Mouse (Mus musculus): ENCODE results near the gene Gimap5. TPM values are rescaled to one million over a fixed set of nuclear protein-coding genes. Genes with fewer than 3 reads are reported as not detected.

The Gimap5 gene
- polyA plus RNA-seq, 1 experiment from 2014 or later: 9.0 TPM

DNA sequence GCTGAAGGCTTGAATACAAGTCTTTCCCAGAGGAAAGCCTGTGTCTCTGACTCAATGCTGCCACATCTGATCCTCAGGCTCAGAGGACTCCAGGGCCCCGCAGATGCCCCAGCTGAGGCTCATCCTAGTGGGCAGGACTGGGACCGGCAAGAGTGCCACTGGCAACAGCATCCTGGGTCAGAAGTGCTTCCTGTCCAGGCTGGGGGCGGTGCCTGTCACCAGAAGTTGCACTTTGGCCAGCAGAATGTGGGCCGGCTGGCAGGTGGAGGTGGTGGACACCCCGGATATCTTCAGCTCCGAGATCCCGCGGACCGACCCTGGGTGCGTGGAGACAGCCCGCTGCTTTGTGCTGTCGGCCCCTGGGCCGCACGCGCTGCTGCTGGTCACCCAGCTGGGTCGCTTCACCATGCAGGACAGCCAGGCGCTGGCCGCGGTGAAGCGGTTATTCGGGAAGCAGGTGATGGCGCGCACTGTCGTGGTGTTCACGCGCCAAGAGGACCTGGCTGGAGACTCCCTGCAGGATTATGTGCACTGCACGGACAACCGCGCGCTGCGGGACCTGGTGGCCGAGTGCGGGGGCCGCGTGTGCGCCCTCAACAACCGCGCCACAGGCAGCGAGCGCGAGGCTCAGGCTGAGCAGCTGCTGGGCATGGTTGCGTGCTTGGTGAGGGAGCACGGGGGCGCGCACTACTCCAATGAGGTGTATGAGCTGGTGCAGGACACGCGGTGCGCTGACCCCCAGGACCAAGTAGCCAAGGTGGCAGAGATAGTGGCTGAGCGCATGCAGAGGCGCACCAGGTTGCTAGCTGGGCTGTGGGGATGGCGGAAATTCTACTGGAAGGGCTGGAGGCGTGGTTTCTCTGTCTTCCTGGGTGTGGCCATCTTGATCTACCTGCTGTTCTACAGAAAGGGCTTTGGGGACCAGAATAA lies 3.3 kb upstream of the Gimap5 start:
- Histone ChIP-seq H3K4me1 (replicated peaks; ENCODE audit: control insufficient read depth, insufficient read depth, low read length) (peaks cover 10% of the 10 kb centered on the region; the same call in 1 of the 2 replicates), H3K27me3 (replicated peaks; ENCODE audit: control insufficient read depth, insufficient read depth, low read length) (peaks cover 16% of the 10 kb centered on the region), H3K9ac (ENCODE audit: low read length) (peak overlapping the region; percentile 44), H3K36me3 (ENCODE audit: control insufficient read depth, insufficient read depth, low read length) (no peaks in the 10 kb centered on the region), H3K27ac (ENCODE audit: low read depth) (peak overlapping the region; percentile 74), H3K4me3 (ENCODE audit: low read depth, low read length) (peak overlapping the region; percentile 39), H3K4me2 (ENCODE audit: low read length) (peak overlapping the region; percentile 77), H3K9me3 (ENCODE audit: control insufficient read depth, low read length) (no peaks in the 10 kb centered on the region)
- ATAC-seq (replicated peaks; ENCODE audit: low FRiP score, low TSS enrichment, low read depth): peak; percentile 59
- DNase-seq (ENCODE audit: low spot score): peak; percentile 74
- 2% methylated on average over 52 of the region's 52 CpGs for WGBS

DNA sequence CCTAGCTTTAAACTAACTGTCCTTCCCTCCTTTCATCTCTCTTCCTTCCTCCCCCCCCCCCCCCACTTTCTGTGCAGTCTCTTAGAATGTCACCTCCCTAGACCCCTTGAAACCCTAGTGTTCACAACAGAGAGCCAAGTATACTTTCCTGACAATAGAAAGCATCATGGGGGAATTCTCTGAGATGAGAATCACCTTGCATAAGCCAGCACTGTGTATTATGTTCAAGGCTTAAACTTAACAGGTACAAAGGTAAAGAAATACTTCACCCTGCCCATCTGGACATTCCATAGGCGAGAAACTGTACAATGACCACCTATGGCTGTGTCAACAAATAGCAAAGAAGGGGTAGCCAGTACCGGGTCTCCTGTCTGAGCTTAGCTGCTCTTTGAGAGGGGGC lies 507 bp upstream of the Gimap5 start:
- H3K27ac ChIP-seq (ENCODE audit: low read depth): no peak overlapping the region
- DNase-seq (ENCODE audit: low spot score) (no peak), ATAC-seq (replicated peaks; ENCODE audit: low FRiP score, low TSS enrichment, low read depth) (no peak)
- no peak overlapping the region for H3K9ac ChIP-seq (ENCODE audit: low read length)
- H3K4me2 ChIP-seq (ENCODE audit: low read length): 0 out of 2 replicates have a peak overlapping the region, but pooled peaks have one; percentile 13
- no peaks in the 10 kb centered on the region for H3K9me3 ChIP-seq (ENCODE audit: control insufficient read depth, low read length)
- WGBS: 68% methylated on average over 2 of the region's 2 CpGs
- H3K4me3 ChIP-seq (ENCODE audit: low read depth, low read length): no peak overlapping the region
- H3K36me3 ChIP-seq (ENCODE audit: control insufficient read depth, insufficient read depth, low read length): no peaks in the 10 kb centered on the region
- peaks cover 10% of the 10 kb centered on the region; the same call in 1 of the 2 replicates for H3K4me1 ChIP-seq (replicated peaks; ENCODE audit: control insufficient read depth, insufficient read depth, low read length)
- peaks cover 16% of the 10 kb centered on the region for H3K27me3 ChIP-seq (replicated peaks; ENCODE audit: control insufficient read depth, insufficient read depth, low read length)

DNA sequence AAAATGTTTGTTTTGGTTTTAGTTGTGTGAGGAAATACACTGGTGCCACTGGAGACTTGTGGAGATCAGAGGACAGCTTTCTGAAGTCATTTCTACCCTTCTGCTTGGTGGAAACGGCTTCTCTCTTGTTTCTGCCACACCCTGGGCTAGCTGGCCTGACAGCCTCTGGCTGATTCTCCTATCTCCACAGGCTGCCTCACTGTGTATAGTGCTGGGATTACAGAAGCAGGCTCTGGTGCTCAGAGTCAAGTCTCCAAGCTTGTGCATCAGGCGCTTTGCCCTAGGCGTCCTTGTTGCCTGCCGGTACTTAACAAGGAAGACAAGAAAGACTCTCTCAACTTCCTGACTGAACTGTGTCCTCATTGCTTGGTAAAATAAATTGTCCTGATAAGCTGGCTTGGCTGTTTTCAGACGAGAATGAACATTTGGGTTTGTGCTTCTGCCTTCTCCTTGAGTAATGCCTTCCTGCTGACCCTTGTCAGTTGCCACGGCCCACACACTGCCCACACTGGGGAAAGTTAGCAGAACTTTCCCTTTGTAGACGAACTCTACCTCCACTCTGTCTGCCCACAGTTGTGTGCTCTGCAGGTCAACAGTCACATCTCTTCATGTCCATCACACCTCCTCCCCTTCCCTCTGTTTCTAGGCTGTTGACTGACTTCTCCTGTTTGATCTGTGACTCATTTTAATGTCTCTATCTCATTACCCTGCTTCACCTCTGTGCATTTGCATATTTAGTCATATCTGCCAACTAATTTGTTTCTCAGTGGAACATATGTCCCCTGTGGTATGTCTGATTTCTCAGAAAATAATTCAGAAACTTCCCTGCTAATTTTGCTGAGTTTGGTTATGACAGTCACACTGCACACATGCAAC lies 1.3 kb downstream of the Gimap5 start:
- no peak for DNase-seq (ENCODE audit: low spot score)
- 42% methylated on average over 7 of the region's 7 CpGs for WGBS

DNA sequence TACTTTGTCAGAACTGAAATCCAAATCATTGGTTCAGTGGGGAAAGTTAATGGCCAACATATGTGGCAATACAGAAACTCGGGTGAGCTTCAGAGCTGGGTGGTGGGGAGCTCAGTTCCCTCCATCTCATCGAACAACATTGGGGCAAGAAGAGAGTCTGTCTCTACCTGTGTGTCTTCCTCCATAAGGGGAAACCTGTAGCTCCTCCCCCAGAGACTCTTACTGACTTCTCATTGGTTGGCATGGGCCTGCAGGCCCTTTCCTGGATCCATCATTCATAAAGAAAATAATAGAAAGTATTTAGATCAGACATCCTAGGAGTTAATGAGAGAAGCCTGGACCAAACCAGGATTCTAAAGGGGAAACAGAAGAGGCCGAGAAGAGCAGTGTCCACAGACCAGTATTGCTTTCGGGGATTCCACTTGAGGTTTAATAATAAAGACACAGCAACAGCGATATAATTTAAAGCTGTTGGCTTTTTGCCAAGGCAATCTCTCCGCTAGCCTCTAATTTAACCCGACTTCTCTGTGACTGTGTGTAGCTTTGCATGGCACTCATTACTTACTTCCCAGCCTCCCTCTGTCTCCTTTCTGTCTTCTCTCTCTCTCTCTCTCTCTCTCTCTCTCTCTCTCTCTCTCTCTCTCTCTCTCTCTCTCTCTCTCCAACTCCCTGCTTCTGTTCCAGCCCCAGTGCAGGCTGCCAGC lies 17.7 kb downstream of the Gimap5 start:
- Histone ChIP-seq H3K27me3 (replicated peaks; ENCODE audit: control insufficient read depth, insufficient read depth, low read length) (no peaks in the 10 kb centered on the region), H3K36me3 (ENCODE audit: control insufficient read depth, insufficient read depth, low read length) (no peaks in the 10 kb centered on the region), H3K9me3 (ENCODE audit: control insufficient read depth, low read length) (no peaks in the 10 kb centered on the region), H3K9ac (ENCODE audit: low read length) (no peak overlapping the region), H3K4me3 (ENCODE audit: low read depth, low read length) (no peak overlapping the region), H3K4me1 (replicated peaks; ENCODE audit: control insufficient read depth, insufficient read depth, low read length) (no peaks in the 10 kb centered on the region), H3K4me2 (ENCODE audit: low read length) (no peak overlapping the region), H3K27ac (ENCODE audit: low read depth) (no peak overlapping the region)
- ATAC-seq (replicated peaks; ENCODE audit: low FRiP score, low TSS enrichment, low read depth): no peak
- DNase-seq (ENCODE audit: low spot score): no peak
- WGBS: 54% methylated on average over 7 of the region's 7 CpGs

More for the DNA sequence above, 1.3 kb downstream of the Gimap5 start:
- Histone ChIP-seq H3K4me1 (replicated peaks; ENCODE audit: control insufficient read depth, insufficient read depth, low read length) (peaks cover 10% of the 10 kb centered on the region; the same call in 1 of the 2 replicates), H3K4me2 (ENCODE audit: low read length) (no peak overlapping the region), H3K4me3 (ENCODE audit: low read depth, low read length) (no peak overlapping the region), H3K36me3 (ENCODE audit: control insufficient read depth, insufficient read depth, low read length) (no peaks in the 10 kb centered on the region), H3K27me3 (replicated peaks; ENCODE audit: control insufficient read depth, insufficient read depth, low read length) (peaks cover 10% of the 10 kb centered on the region), H3K9ac (ENCODE audit: low read length) (no peak overlapping the region), H3K9me3 (ENCODE audit: control insufficient read depth, low read length) (no peaks in the 10 kb centered on the region), H3K27ac (ENCODE audit: low read depth) (no peak overlapping the region)
- ATAC-seq (replicated peaks; ENCODE audit: low FRiP score, low TSS enrichment, low read depth): no peak

DNA sequence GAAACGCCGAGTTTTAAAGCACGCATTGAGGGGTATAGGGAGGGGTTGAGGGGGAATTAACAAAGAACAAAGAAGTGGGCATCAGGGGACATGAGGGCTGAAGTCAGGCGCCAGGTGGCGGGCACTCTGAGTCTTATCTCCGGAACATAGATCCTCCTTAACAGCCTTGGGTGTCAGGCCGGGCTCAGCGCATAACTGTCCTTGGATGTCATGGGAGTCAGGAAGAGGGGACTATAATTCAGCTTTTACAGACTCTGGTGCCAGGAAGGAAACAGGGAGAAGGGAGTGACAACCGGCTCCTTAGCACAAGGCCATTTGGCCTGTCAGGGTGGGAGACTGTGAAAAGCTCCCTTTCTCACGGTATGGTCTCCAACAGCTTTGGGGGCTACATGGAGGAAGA lies 18.5 kb downstream of the Gimap5 start:
- no peak for DNase-seq (ENCODE audit: low spot score)
- no peak for ATAC-seq (replicated peaks; ENCODE audit: low FRiP score, low TSS enrichment, low read depth)
- Histone ChIP-seq H3K9ac (ENCODE audit: low read length) (no peak overlapping the region), H3K27ac (ENCODE audit: low read depth) (no peak overlapping the region), H3K9me3 (ENCODE audit: control insufficient read depth, low read length) (no peaks in the 10 kb centered on the region), H3K36me3 (ENCODE audit: control insufficient read depth, insufficient read depth, low read length) (no peaks in the 10 kb centered on the region), H3K4me3 (ENCODE audit: low read depth, low read length) (no peak overlapping the region), H3K4me1 (replicated peaks; ENCODE audit: control insufficient read depth, insufficient read depth, low read length) (no peaks in the 10 kb centered on the region), H3K4me2 (ENCODE audit: low read length) (no peak overlapping the region), H3K27me3 (replicated peaks; ENCODE audit: control insufficient read depth, insufficient read depth, low read length) (no peaks in the 10 kb centered on the region)
- 91% methylated on average over 10 of the region's 10 CpGs for WGBS

DNA sequence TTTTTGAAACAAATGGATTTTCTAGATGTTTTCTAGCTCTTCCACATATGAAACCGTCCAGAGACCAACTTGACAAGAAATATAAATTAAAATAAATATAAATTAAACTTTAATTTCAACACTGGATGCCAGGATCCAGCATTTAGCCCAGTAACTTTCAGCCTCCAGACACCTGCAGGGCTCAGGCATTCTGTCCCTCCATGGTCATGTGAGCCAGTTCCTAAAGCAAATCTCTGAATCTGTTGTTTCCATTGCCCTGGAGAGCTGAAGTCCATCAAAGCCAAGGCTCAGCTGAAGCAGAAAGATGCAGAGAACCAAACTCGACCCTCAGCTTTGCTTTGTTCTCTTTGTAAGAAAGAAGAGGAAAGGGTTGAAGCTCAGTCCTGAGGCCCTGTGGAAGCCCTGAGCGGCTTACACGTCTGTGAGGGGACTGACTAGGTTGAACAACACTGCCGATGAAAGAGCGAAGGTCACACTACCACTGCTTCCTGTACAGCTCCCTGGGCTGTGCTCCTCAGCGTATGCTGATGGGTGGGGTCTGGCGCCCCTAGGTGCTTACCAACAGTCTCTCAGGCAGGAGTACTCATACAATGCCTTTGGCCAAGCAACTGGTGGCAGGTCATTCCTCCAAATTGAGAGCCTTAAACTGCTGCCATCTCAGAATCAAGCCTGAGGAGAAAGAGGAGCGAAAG lies 22.3 kb downstream of the Gimap5 start:
- no peaks in the 10 kb centered on the region for H3K9me3 ChIP-seq (ENCODE audit: control insufficient read depth, low read length)
- DNase-seq (ENCODE audit: low spot score) (no peak), ATAC-seq (replicated peaks; ENCODE audit: low FRiP score, low TSS enrichment, low read depth) (no peak)
- no peaks in the 10 kb centered on the region for H3K27me3 ChIP-seq (replicated peaks; ENCODE audit: control insufficient read depth, insufficient read depth, low read length)
- WGBS: 63% methylated on average over 9 of the region's 9 CpGs
- no peaks in the 10 kb centered on the region for H3K36me3 ChIP-seq (ENCODE audit: control insufficient read depth, insufficient read depth, low read length)
- H3K4me3 ChIP-seq (ENCODE audit: low read depth, low read length): no peak overlapping the region
- no peaks in the 10 kb centered on the region for H3K4me1 ChIP-seq (replicated peaks; ENCODE audit: control insufficient read depth, insufficient read depth, low read length)
- H3K9ac ChIP-seq (ENCODE audit: low read length): no peak overlapping the region
- H3K4me2 ChIP-seq (ENCODE audit: low read length): no peak overlapping the region
- H3K27ac ChIP-seq (ENCODE audit: low read depth): no peak overlapping the region

DNA sequence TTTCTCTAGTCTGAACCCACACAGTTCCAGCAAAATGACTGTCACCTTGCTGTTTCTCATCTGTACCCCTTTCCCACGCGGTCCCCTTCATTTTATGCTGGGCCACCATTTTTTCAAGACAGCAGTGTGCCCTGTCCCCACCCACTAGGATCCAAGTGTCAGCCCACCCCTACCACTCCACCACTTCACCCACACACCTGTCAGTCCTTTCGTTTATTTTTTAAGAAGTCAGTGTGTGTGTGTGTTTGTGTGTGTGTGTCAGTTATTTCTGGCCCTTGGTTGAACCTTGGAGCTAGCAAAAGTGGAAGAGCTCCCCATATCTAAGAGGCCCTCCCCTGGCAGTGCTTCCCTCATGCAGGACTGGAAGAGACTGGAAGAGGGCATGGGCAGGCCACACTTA lies 22.9 kb downstream of the Gimap5 start:
- Histone ChIP-seq H3K27me3 (replicated peaks; ENCODE audit: control insufficient read depth, insufficient read depth, low read length) (no peaks in the 10 kb centered on the region), H3K4me3 (ENCODE audit: low read depth, low read length) (no peak overlapping the region), H3K4me1 (replicated peaks; ENCODE audit: control insufficient read depth, insufficient read depth, low read length) (no peaks in the 10 kb centered on the region), H3K27ac (ENCODE audit: low read depth) (no peak overlapping the region), H3K9ac (ENCODE audit: low read length) (no peak overlapping the region), H3K4me2 (ENCODE audit: low read length) (no peak overlapping the region), H3K9me3 (ENCODE audit: control insufficient read depth, low read length) (no peaks in the 10 kb centered on the region), H3K36me3 (ENCODE audit: control insufficient read depth, insufficient read depth, low read length) (no peaks in the 10 kb centered on the region)
- DNase-seq (ENCODE audit: low spot score): peak; percentile 42
- no peak for ATAC-seq (replicated peaks; ENCODE audit: low FRiP score, low TSS enrichment, low read depth)
- WGBS: 84% methylated on average over 3 of the region's 3 CpGs

DNA sequence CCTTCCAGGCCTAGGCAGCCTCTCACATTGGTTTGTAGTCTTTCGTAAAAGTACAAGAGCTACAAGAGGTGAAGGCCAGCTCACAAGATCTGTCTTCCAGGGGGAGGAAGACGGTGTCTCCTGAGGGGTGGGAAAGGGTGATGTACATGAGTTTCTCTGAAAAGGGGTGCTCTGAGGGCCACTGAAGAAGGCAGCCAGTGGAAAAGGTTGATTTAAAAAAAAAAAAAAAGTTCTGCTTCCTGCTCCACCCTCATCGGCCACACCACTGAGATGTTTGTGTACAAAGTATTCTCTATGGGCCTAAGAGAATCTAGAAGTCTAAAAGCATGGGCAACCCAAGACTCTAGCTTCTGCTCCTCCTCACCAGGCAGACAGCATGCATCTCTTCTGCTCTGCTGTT lies 24.7 kb downstream of the Gimap5 start, which contains the start of gene Gimap3:
Gene Gimap3 (minus strand): TSS at position 156 of the 400 bp plus-strand sequence.
- H3K27me3 ChIP-seq (replicated peaks; ENCODE audit: control insufficient read depth, insufficient read depth, low read length): no peaks in the 10 kb centered on the region
- WGBS: 80% methylated on average over 3 of the region's 3 CpGs
- H3K9ac ChIP-seq (ENCODE audit: low read length): no peak within 1 kb of the TSS
- H3K9me3 ChIP-seq (ENCODE audit: control insufficient read depth, low read length): no peaks in the 10 kb centered on the region
- DNase-seq (ENCODE audit: low spot score) (no peak), ATAC-seq (replicated peaks; ENCODE audit: low FRiP score, low TSS enrichment, low read depth) (no peak)
- no peak within 1 kb of the TSS for H3K4me3 ChIP-seq (ENCODE audit: low read depth, low read length)
- H3K27ac ChIP-seq (ENCODE audit: low read depth): no peak within 1 kb of the TSS
- no peaks in the 10 kb centered on the region for H3K4me1 ChIP-seq (replicated peaks; ENCODE audit: control insufficient read depth, insufficient read depth, low read length)
- H3K4me2 ChIP-seq (ENCODE audit: low read length): no peak within 1 kb of the TSS
- H3K36me3 ChIP-seq (ENCODE audit: control insufficient read depth, insufficient read depth, low read length): no peaks in the 10 kb centered on the region

Data from intestine, embryonic 14.5 days (tissue).